Mouse (Mus musculus) embryonic facial prominence, embryonic 11.5 days (tissue): ENCODE measurements around the gene Ttc33. TPM values are rescaled to one million over a fixed set of nuclear protein-coding genes. Genes with fewer than 3 reads are reported as not detected.

Experiments used
- ATAC-seq: fragments of 200-750 bp; cut with Nextera tagmentation; replicated peaks from 2 replicates; pipeline ENCODE4 v1.8.0; 2017; ENCODE audit warnings: low read depth; ENCODE audit not compliant: insufficient number of reproducible peaks, low FRiP score, low TSS enrichment
- DNase-seq: peaks from one replicate; pipeline ENCODE4 v3.0.0-alpha.2; 2015; ENCODE audit warnings: low spot score
- H3K27ac ChIP-seq: fragments of 300-500 bp; sonication (generic); replicated peaks from 2 replicates; pipeline ENCODE4 v1.5.1; 2014; ENCODE audit warnings: mild to moderate bottlenecking, low read depth, low read length, control low read depth
- H3K27me3 ChIP-seq: fragments of 300-500 bp; sonication (generic); 2 replicates; pipeline ENCODE4 v1.6.1; 2014; ENCODE audit warnings: mild to moderate bottlenecking, low read length, moderate library complexity, mixed read lengths; ENCODE audit not compliant: control insufficient read depth, insufficient read depth
- H3K36me3 ChIP-seq: fragments of 300-500 bp; sonication (generic); replicated peaks from 2 replicates; pipeline ENCODE4 v1.6.1; 2014; ENCODE audit warnings: low read depth, mild to moderate bottlenecking, low read length, moderate library complexity, mixed read lengths; ENCODE audit not compliant: control insufficient read depth, insufficient read depth
- H3K4me1 ChIP-seq: fragments of 300-500 bp; sonication (generic); 2 replicates; pipeline ENCODE4 v1.6.1; 2014; ENCODE audit warnings: low read length, mixed read lengths; ENCODE audit not compliant: control insufficient read depth, insufficient read depth
- H3K4me2 ChIP-seq: fragments of 300-500 bp; sonication (generic); 2 replicates; pipeline ENCODE4 v1.6.1; 2014; ENCODE audit warnings: low read depth, mild to moderate bottlenecking, control low read depth, low read length, moderate library complexity
- H3K4me3 ChIP-seq: fragments of 300-500 bp; sonication (generic); 2 replicates; pipeline ENCODE4 v1.5.1; 2014; ENCODE audit warnings: low read depth, low read length, control low read depth
- H3K9ac ChIP-seq: fragments of 300-500 bp; sonication (generic); replicated peaks from 2 replicates; pipeline ENCODE4 v1.6.1; 2014; ENCODE audit warnings: mild to moderate bottlenecking, control low read depth, low read length
- H3K9me3 ChIP-seq: fragments of 300-500 bp; sonication (generic); replicated peaks from 2 replicates; pipeline ENCODE4 v1.6.1; 2016; ENCODE audit warnings: mild to moderate bottlenecking, low read length, inconsistent platforms, mixed read lengths; ENCODE audit not compliant: control insufficient read depth
- WGBS: fragments of 180-500 bp; shearing (Covaris S2); extraction: QIAGEN DNeasy Blood & Tissue Kit; methylation state at CpG from one replicate; pipeline ENCODE4 v1.1.7; 2014; 5-methylcytosine and 5-hydroxymethylcytosine counted together
- polyA plus RNA-seq: library from polyadenylated mRNA; unstranded; fragments of >200 nt; fragmentation: Nextera tagmentation; extraction: Ambion mirVana; gene quantifications from 2 replicates; pipeline ENCODE4 v1.2.1, GENCODE M21; 2014

Ttc33 gene
- polyA plus RNA-seq, 1 experiment from 2014 or later = 50.7 TPM

DNA sequence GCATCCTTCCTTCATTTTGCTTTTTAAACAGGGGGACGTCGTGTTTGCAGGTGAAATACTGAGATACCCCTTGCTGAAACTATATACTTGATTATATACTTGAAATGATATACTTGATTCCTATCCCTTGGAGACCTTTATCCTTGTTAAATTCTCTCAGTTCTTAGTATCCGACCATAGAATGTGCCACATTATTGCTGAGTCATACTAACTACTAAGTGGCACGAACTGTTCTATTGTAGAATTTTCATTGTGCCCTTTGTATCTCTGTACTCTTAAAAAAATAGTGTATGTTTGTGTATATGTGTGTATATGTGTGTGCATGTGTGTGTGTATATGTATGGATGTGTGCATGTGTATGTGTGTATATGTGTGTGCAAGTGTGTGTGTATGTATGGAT is 29.0 kb upstream of the Ttc33 start:
- Histone ChIP-seq H3K36me3 (no peaks in the 10 kb centered on the region), H3K4me1 (no peaks in the 10 kb centered on the region), H3K4me3 (no peak overlapping the region), H3K4me2 (no peak overlapping the region), H3K27ac (no peak overlapping the region), H3K9ac (no peak overlapping the region), H3K9me3 (no peaks in the 10 kb centered on the region), H3K27me3 (no peaks in the 10 kb centered on the region)
- WGBS = 87% methylated on average over 4 of the region's 4 CpGs
- ATAC-seq (no peak), DNase-seq (no peak)

- 80% methylated on average over 1 of the region's 1 CpGs for WGBS
- H3K27ac ChIP-seq = no peak overlapping the region
- H3K36me3 ChIP-seq = no peaks in the 10 kb centered on the region
- H3K9ac ChIP-seq = no peak overlapping the region
- no peak overlapping the region for H3K4me3 ChIP-seq
- H3K4me1 ChIP-seq = no peaks in the 10 kb centered on the region
- no peaks in the 10 kb centered on the region for H3K9me3 ChIP-seq
- H3K27me3 ChIP-seq = no peaks in the 10 kb centered on the region
- ATAC-seq = no peak
- DNase-seq = no peak
- H3K4me2 ChIP-seq = no peak overlapping the region
Measured at GRCm38 (mm10) chr15:5157386-5157785, 27.9 kb upstream of the Ttc33 start.

DNA sequence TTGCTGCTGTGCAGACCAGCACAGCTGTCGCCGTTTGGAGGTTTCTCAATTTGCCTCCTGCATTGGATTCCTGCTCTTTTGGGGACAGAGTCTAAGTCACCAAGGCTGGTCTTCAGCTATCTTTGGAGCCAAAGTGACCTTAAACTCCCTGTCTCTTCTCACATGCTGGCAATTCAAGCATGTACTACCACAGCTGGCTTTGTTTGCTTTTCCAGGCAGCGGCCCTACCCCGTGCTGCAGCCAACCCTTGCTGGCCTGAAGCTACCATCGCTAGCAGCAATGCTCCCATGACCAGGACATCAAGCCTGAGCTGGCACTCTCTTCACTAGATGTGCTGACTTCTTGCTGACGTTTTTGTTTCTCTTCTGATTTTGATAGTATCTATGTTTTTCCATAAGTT is 26.5 kb upstream of the Ttc33 start:
- ATAC-seq (no peak), DNase-seq (no peak)
- Histone ChIP-seq H3K9me3 (no peaks in the 10 kb centered on the region), H3K4me3 (no peak overlapping the region), H3K9ac (no peak overlapping the region), H3K27me3 (no peaks in the 10 kb centered on the region), H3K27ac (no peak overlapping the region), H3K4me1 (no peaks in the 10 kb centered on the region), H3K36me3 (no peaks in the 10 kb centered on the region; the same call in 1 of the 2 replicates), H3K4me2 (no peak overlapping the region)
- 79% methylated on average over 6 of the region's 6 CpGs for WGBS

DNA sequence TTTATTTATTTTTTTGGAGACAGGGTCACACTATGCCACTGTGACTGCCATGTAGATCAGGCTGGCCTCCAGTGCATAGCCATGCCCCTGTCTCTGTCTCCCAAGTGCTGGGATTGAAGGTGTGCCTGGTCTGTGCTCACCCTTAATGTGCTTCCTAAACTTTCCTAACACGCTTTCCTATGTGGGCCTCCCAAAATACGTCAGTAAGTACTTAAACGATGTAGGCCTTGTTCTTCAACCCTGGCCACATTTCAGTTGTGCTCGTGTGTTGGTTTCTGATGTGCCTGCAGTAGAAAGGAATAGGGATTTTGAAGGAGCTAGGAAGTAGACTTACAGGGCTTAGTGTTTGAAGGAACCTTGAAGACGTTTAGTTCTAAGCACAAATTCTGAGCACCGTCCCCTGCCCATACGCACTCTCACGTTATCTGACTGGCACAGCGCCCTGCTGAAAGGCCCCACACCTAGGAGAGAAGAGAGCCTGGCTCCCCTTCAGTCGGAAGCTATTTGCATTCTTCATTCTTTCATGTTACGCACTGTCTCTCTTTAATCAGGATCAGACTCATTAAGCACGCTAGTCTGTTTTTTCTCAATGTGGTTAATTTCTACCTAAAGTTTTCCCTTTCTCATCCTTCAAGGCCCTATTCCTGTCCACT is 20.1 kb upstream of the Ttc33 start:
- no peaks in the 10 kb centered on the region; the same call in 1 of the 2 replicates for H3K36me3 ChIP-seq
- 87% methylated on average over 12 of the region's 12 CpGs for WGBS
- DNase-seq (no peak), ATAC-seq (no peak)
- H3K27me3 ChIP-seq = no peaks in the 10 kb centered on the region
- no peaks in the 10 kb centered on the region for H3K4me1 ChIP-seq
- H3K27ac ChIP-seq = no peak overlapping the region
- H3K9ac ChIP-seq = no peak overlapping the region
- H3K4me2 ChIP-seq = no peak overlapping the region
- H3K9me3 ChIP-seq = no peaks in the 10 kb centered on the region
- H3K4me3 ChIP-seq = no peak overlapping the region

GRCm38 (mm10) chr15:5173217-5173820 is 12.0 kb upstream of the Ttc33 start:
- DNase-seq = no peak
- no peak for ATAC-seq
- WGBS = 87% methylated on average over 12 of the region's 12 CpGs

DNA sequence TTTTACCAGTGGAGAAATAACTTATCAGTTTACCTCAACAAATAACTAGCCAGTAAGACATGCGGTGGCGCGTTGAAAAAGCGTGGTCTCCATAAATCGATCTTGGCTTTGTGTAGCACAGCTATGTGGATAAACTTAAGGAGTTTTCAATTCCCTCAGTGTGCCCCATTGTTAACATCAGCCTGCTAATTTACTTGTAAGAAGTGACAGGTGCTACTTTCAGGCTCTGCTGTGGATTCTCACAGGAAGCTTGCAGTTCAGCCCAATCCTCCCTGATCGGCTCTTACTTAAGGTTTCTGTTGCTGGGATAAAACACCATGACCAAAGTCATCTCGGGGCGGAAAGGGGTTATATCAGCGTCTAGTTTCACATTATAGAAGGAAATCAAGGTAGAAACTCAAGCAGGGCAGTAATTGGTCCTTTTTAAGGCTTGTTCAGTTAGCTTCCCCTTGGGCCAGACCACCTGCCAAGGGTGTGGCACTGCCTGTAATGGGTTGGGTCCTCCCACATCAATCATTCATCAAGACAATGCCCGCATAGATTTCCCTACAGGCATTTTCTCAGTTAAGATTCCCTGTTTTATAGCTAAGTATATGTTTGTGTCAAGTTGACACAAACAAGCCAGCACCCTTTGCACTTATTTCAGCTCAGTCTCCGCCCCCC is 526 bp upstream of the Ttc33 start:
- Histone ChIP-seq H3K9ac (peak overlapping the region; percentile 79), H3K36me3 (no peaks in the 10 kb centered on the region), H3K27ac (no peak overlapping the region), H3K9me3 (no peaks in the 10 kb centered on the region), H3K4me3 (peak overlapping the region; percentile 78), H3K4me1 (no peaks in the 10 kb centered on the region), H3K27me3 (no peaks in the 10 kb centered on the region), H3K4me2 (peak overlapping the region; percentile 60)
- WGBS = 51% methylated on average over 10 of the region's 11 CpGs
- ATAC-seq (peak; percentile 27; the same call in 1 of the 2 replicates), DNase-seq (peak; percentile 34)

More at GRCm38 (mm10) chr15:5173217-5173820, 12.0 kb upstream of the Ttc33 start:
- Histone ChIP-seq H3K9ac (no peak overlapping the region), H3K36me3 (no peaks in the 10 kb centered on the region; the same call in 1 of the 2 replicates), H3K27me3 (no peaks in the 10 kb centered on the region), H3K4me1 (no peaks in the 10 kb centered on the region), H3K4me3 (no peak overlapping the region), H3K9me3 (no peaks in the 10 kb centered on the region), H3K27ac (no peak overlapping the region), H3K4me2 (no peak overlapping the region)

DNA sequence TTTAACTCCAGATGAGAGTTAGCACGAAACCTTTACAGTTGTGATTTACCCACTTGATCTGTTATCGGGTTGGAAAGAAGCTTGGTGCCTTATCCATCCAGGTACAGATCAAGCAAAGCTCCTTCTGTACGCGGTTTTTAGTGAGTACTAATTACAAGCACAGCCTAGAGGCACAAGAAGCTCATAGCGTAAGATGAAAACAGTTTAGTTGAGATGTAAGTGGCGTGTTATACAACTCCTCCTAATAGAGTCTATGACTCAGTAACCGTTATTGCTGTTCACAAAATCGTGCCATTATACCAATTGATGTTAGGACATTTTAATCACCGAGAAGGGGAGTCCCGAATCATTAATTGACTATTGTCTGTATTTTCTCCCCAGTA is 959 bp downstream of the Ttc33 start:
- WGBS = 32% methylated on average over 10 of the region's 10 CpGs
- no peaks in the 10 kb centered on the region for H3K27me3 ChIP-seq
- peak overlapping the region; percentile 79 for H3K9ac ChIP-seq
- no peak for DNase-seq
- peak overlapping the region; percentile 78 for H3K4me3 ChIP-seq
- H3K36me3 ChIP-seq = no peaks in the 10 kb centered on the region
- ATAC-seq = no peak
- H3K4me2 ChIP-seq = peak overlapping the region; percentile 60
- H3K9me3 ChIP-seq = no peaks in the 10 kb centered on the region
- H3K27ac ChIP-seq = no peak overlapping the region
- no peaks in the 10 kb centered on the region for H3K4me1 ChIP-seq

GRCm38 (mm10) chr15:5187116-5187515 is 1.8 kb downstream of the Ttc33 start:
- no peak overlapping the region for H3K4me2 ChIP-seq
- no peak overlapping the region for H3K4me3 ChIP-seq
- DNase-seq (no peak), ATAC-seq (no peak)
- H3K36me3 ChIP-seq = no peaks in the 10 kb centered on the region
- H3K4me1 ChIP-seq = no peaks in the 10 kb centered on the region
- H3K9ac ChIP-seq = no peak overlapping the region
- WGBS = 55% methylated on average over 4 of the region's 4 CpGs
- H3K9me3 ChIP-seq = no peaks in the 10 kb centered on the region
- H3K27ac ChIP-seq = no peak overlapping the region
- H3K27me3 ChIP-seq = no peaks in the 10 kb centered on the region
